Mouse (Mus musculus) hindbrain, embryonic 16.5 days (tissue): ENCODE data around the gene Pwp2. TPM values are rescaled to one million over a fixed set of nuclear protein-coding genes. Genes with fewer than 3 reads are reported as not detected.
"Not testable (repeated sequence)": the region's sequence is repeated elsewhere in the genome, so short reads cannot be mapped to it uniquely, and the experiment has no call there.

ENCODE experiments used
- ATAC-seq: fragments of 200-750 bp; cut with Nextera tagmentation; 2 replicates; pipeline ENCODE4 v1.8.0; 2017; ENCODE audit warnings: moderate TSS enrichment, moderate library complexity
- H3K27ac ChIP-seq: fragments of 300-500 bp; sonication (generic); 2 replicates; pipeline ENCODE4 v1.5.1; 2014; ENCODE audit warnings: low read depth, mild to moderate bottlenecking, control low read depth, low read length, moderate library complexity
- H3K27me3 ChIP-seq: fragments of 300-500 bp; sonication (generic); replicated peaks from 2 replicates; pipeline ENCODE4 v1.6.1; 2014; ENCODE audit warnings: low read length; ENCODE audit not compliant: control insufficient read depth, insufficient read depth
- H3K36me3 ChIP-seq: fragments of 300-500 bp; sonication (generic); 2 replicates; pipeline ENCODE4 v1.6.1; 2014; ENCODE audit warnings: mild to moderate bottlenecking, low read length, moderate library complexity, mixed read lengths; ENCODE audit not compliant: control insufficient read depth, insufficient read depth
- H3K4me1 ChIP-seq: fragments of 300-500 bp; sonication (generic); 2 replicates; pipeline ENCODE4 v1.6.1; 2014; ENCODE audit warnings: low read depth, low read length; ENCODE audit not compliant: control insufficient read depth, insufficient read depth
- H3K4me2 ChIP-seq: fragments of 300-500 bp; sonication (generic); 2 replicates; pipeline ENCODE4 v1.6.1; 2014; ENCODE audit warnings: mild to moderate bottlenecking, low read length, control low read depth, moderate library complexity
- H3K4me3 ChIP-seq: fragments of 300-500 bp; sonication (generic); 2 replicates; pipeline ENCODE4 v1.5.1; 2014; ENCODE audit warnings: mild to moderate bottlenecking, low read length, control low read depth, moderate library complexity
- H3K9ac ChIP-seq: fragments of 300-500 bp; sonication (generic); 2 replicates; pipeline ENCODE4 v1.6.1; 2014; ENCODE audit warnings: low read depth, mild to moderate bottlenecking, control low read depth, low read length, moderate library complexity
- H3K9me3 ChIP-seq: fragments of 300-500 bp; sonication (generic); 2 replicates; pipeline ENCODE4 v1.6.1; 2014; ENCODE audit warnings: mild to moderate bottlenecking, low read length, moderate library complexity; ENCODE audit not compliant: control insufficient read depth
- WGBS: fragments of 180-500 bp; shearing (Covaris S2); extraction: QIAGEN DNeasy Blood & Tissue Kit; methylation state at CpG from one replicate; pipeline ENCODE4 v1.1.7; 2014; 5-methylcytosine and 5-hydroxymethylcytosine counted together
- polyA plus RNA-seq: library from polyadenylated mRNA; unstranded; fragments of >200 nt; fragmentation: Nextera tagmentation; extraction: Ambion mirVana; gene quantifications from 2 replicates; pipeline ENCODE4 v1.2.1, GENCODE M21; 2015

Gene Pwp2
- polyA plus RNA-seq, 1 experiment from 2014 or later: 15.9 TPM

DNA sequence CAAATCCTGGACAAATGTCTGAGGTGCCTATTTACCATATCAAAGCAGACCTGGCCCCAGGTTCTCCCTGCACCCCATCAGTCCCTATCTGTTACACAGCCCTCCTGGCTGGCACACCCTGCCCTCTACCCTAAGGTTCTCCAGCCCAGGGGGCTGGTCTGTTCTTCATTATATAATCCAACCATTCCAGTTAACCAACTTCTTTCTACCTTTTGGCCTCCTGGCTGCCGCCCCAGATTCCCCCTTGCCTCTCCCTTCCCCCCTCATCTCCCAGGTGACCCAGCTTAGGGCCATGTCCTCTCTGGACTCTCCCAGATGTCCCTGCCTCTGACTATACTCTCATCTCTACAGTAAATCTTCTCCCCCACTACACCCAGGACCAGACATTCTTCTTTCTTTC lies 57.0 kb downstream of the Pwp2 start:
- Histone ChIP-seq H3K4me1 (no peaks in the 10 kb centered on the region), H3K27ac (no peak overlapping the region), H3K36me3 (no peaks in the 10 kb centered on the region), H3K9me3 (no peaks in the 10 kb centered on the region), H3K4me3 (no peak overlapping the region), H3K27me3 (no peaks in the 10 kb centered on the region), H3K4me2 (no peak overlapping the region), H3K9ac (no peak overlapping the region)
- 61% methylated on average over 1 of the region's 1 CpGs for WGBS
- ATAC-seq: no peak

- no peaks in the 10 kb centered on the region for H3K9me3 ChIP-seq
- no peaks in the 10 kb centered on the region for H3K27me3 ChIP-seq
- H3K4me2 ChIP-seq: no peak overlapping the region
- no peak; the same call in 1 of the 2 replicates for ATAC-seq
- no peak overlapping the region for H3K9ac ChIP-seq
- no peaks in the 10 kb centered on the region for H3K4me1 ChIP-seq
- no peak overlapping the region for H3K4me3 ChIP-seq
- WGBS: 59% methylated on average over 9 of the region's 9 CpGs
- H3K27ac ChIP-seq: no peak overlapping the region
- H3K36me3 ChIP-seq: no peaks in the 10 kb centered on the region
Measured at GRCm38 (mm10) chr10:78127046-78127870, 57.7 kb downstream of the Pwp2 start.

GRCm38 (mm10) chr10:78126311-78126710 lies 58.6 kb downstream of the Pwp2 start:
- no peak for ATAC-seq
- Histone ChIP-seq H3K9me3 (no peaks in the 10 kb centered on the region), H3K27me3 (no peaks in the 10 kb centered on the region), H3K27ac (no peak overlapping the region), H3K9ac (no peak overlapping the region), H3K4me3 (no peak overlapping the region), H3K4me1 (no peaks in the 10 kb centered on the region), H3K4me2 (no peak overlapping the region), H3K36me3 (no peaks in the 10 kb centered on the region)
- WGBS: 93% methylated on average over 5 of the region's 5 CpGs

GRCm38 (mm10) chr10:78125061-78125460 lies 59.9 kb downstream of the Pwp2 start:
- not testable (repeated sequence) for H3K4me1 ChIP-seq, H3K9me3 ChIP-seq, H3K27ac ChIP-seq, H3K9ac ChIP-seq, H3K4me2 ChIP-seq, H3K36me3 ChIP-seq, H3K4me3 ChIP-seq, H3K27me3 ChIP-seq, ATAC-seq
- WGBS: 87% methylated on average over 8 of the region's 8 CpGs

DNA sequence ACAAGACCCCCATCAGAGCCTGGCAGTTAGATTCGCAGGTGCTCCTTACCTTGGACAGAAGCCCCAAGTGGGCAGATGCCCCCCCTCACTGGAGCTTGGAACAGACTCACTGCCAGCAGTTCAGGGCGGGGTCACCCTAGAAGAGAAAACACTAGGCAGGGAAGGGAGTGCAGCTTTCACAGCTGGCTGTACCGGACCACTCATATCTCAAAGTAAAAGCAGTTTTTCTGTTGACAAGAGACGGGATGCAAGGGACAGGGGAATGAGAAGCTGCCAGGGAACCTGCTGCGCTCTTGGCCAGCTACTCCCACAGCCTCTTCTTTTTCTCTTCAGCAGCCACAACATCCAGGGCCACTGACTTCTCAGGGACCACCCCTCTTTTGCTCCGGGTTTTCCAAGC lies 60.8 kb downstream of the Pwp2 start:
- H3K27ac ChIP-seq, H3K9ac ChIP-seq, H3K4me2 ChIP-seq, H3K4me1 ChIP-seq, H3K27me3 ChIP-seq, H3K9me3 ChIP-seq, H3K4me3 ChIP-seq, ATAC-seq, H3K36me3 ChIP-seq: not testable (repeated sequence)
- 70% methylated on average over 6 of the region's 6 CpGs for WGBS

Other genes with a start within 250 kb of the Pwp2 start
- 7.8 and 9.9 TPM in 2 replicates for gene Trpm2, start 214.6 kb downstream of the Pwp2 start, polyA plus RNA-seq
- gene 1810043G02Rik, start 206.6 kb downstream of the Pwp2 start, polyA plus RNA-seq: 53.9 and 56.7 TPM in 2 replicates
- 140 and 145 TPM in 2 replicates for gene Pfkl, start 175.1 kb downstream of the Pwp2 start, polyA plus RNA-seq
- gene Dnmt3l, start 143.2 kb downstream of the Pwp2 start, polyA plus RNA-seq: not detected in 2 replicates
- 0.06 TPM in 1 of 2 replicates, not detected in the other for gene Aire, start 141.5 kb downstream of the Pwp2 start, polyA plus RNA-seq
- gene Icosl, start 115.8 kb downstream of the Pwp2 start, polyA plus RNA-seq: 0.94 and 1.2 TPM in 2 replicates
- gene D10Jhu81e, start 15.4 kb downstream of the Pwp2 start, polyA plus RNA-seq: 31.8 and 35.4 TPM in 2 replicates
- 11.3 and 21.5 TPM in 2 replicates for gene Trappc10, start 59.5 kb upstream of the Pwp2 start, polyA plus RNA-seq
- gene Agpat3, start 167.3 kb upstream of the Pwp2 start, polyA plus RNA-seq: 44.0 and 70.1 TPM in 2 replicates
- 422 and 440 TPM in 2 replicates for gene Rrp1, start 227.9 kb upstream of the Pwp2 start, polyA plus RNA-seq
- gene Cstb, start 240.5 kb upstream of the Pwp2 start, polyA plus RNA-seq: 86.1 and 102 TPM in 2 replicates